Mouse (Mus musculus) myocyte (in vitro differentiated cells): ENCODE results near the gene Zbtb20.
A peak's percentile ranks its signal among the peaks of the same experiment; 100 is the strongest.

Source experiments
- CEBPB ChIP-seq: IDR thresholded peaks from 2 replicates; pipeline ENCODE4 v1.6.1; 2011; ENCODE audit warnings: mild to moderate bottlenecking, moderate library complexity; ENCODE audit not compliant: poor library complexity, insufficient read depth, severe bottlenecking
- E2F4 ChIP-seq: IDR thresholded peaks from one replicate; pipeline ENCODE4 v1.6.1; 2011; ENCODE audit warnings: mild to moderate bottlenecking, control low read depth, moderate library complexity; ENCODE audit not compliant: insufficient read depth
- MAX ChIP-seq: IDR thresholded peaks from one replicate; pipeline ENCODE4 v1.6.1; 2011; ENCODE audit warnings: low read depth, mild to moderate bottlenecking, control low read depth
- MYOD1 ChIP-seq, 3 experiments: IDR thresholded peaks; one replicate each; pipeline ENCODE4 v1.6.1; 2011; ENCODE audit warnings: control low read depth in 2 of 3, low read depth in 2 of 3, mild to moderate bottlenecking in 2 of 3, moderate library complexity in 1 of 3; ENCODE audit not compliant: insufficient read length in 2 of 3, control insufficient read depth in 1 of 3
- MYOG ChIP-seq, 3 experiments: IDR thresholded peaks; one replicate each; pipeline ENCODE4 v1.6.1; 2011; ENCODE audit warnings: control low read depth in 2 of 3, low read depth in 2 of 3, mild to moderate bottlenecking in 2 of 3; ENCODE audit not compliant: insufficient read length in 2 of 3, control insufficient read depth in 1 of 3, insufficient read depth in 1 of 3
- POLR2A ChIP-seq: IDR thresholded peaks from one replicate; pipeline ENCODE4 v1.6.1; 2011; ENCODE audit warnings: low read depth, mild to moderate bottlenecking, control low read depth, moderate library complexity; ENCODE audit not compliant: insufficient read length
- POLR2AphosphoS2 ChIP-seq: IDR thresholded peaks from one replicate; pipeline ENCODE4 v1.6.1; 2011; ENCODE audit warnings: low read depth, control low read depth; ENCODE audit not compliant: insufficient read length
- REST ChIP-seq: IDR thresholded peaks from one replicate; pipeline ENCODE4 v1.6.1; 2011; ENCODE audit warnings: mild to moderate bottlenecking, control low read depth, moderate library complexity; ENCODE audit not compliant: insufficient read depth, insufficient read length
- SRF ChIP-seq: IDR thresholded peaks from one replicate; pipeline ENCODE4 v1.6.1; 2011; ENCODE audit warnings: low read depth; ENCODE audit not compliant: control insufficient read depth, insufficient read length
- TCF12 ChIP-seq: IDR thresholded peaks from one replicate; pipeline ENCODE4 v1.6.1; 2011; ENCODE audit warnings: mild to moderate bottlenecking, control low read depth; ENCODE audit not compliant: poor library complexity, insufficient read depth, severe bottlenecking
- TCF3 ChIP-seq: IDR thresholded peaks from one replicate; pipeline ENCODE4 v1.6.1; 2011; ENCODE audit warnings: low read depth, control low read depth; ENCODE audit not compliant: insufficient read length
- USF1 ChIP-seq: IDR thresholded peaks from one replicate; pipeline ENCODE4 v1.6.1; 2011; ENCODE audit warnings: low read depth, mild to moderate bottlenecking, control low read depth, moderate library complexity

DNA sequence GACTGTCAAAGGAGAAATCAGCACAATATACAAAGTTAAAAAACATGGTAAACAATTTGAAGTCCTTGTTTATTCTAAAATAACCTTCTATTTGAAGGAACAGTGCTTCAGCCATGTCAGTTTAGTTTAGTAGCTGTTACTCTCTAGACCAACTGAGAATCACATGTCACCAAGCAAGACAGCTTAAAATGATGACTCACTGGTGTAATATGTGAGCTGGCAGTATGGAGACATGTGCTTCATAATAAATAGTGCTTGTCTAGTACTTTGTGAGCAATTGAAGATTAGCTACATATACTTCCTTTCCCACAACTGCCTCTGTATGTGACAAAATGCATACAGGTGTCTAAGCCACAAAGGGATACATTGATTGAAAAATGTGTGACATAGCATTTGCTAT lies 470.4 kb downstream of the Zbtb20 start:
- TF ChIP-seq POLR2A = no peak
- TF ChIP-seq USF1 = peak; percentile 9
- TF ChIP-seq TCF12 = no peak
- no peak for TF ChIP-seq SRF
- no peak for TF ChIP-seq MYOD1 (IDR thresholded peaks at IDR 0.05; ENCODE audit: control insufficient read depth in 1 of 3, insufficient read length in 2 of 3, low read depth in 2 of 3)
- TF ChIP-seq MAX = no peak
- no peak for TF ChIP-seq E2F4
- no peak for TF ChIP-seq POLR2AphosphoS2
- no peak for TF ChIP-seq CEBPB
- TF ChIP-seq MYOG (IDR thresholded peaks at IDR 0.05; ENCODE audit: control insufficient read depth in 1 of 3, insufficient read depth in 1 of 3, insufficient read length in 2 of 3, low read depth in 2 of 3) = no peak
- no peak for TF ChIP-seq REST
- no peak for TF ChIP-seq TCF3
